Mouse (Mus musculus) bone marrow, adult 2 months (tissue): ENCODE data around the gene D430042O09Rik.

Experiments
- CTCF ChIP-seq: fragments of 200-500 bp; IDR thresholded peaks from 2 replicates; pipeline ENCODE4 v1.5.1; 2011; ENCODE audit warnings: low read length, control low read depth; ENCODE audit not compliant: control insufficient read depth, insufficient read depth
- POLR2A ChIP-seq: fragments of 200-500 bp; IDR thresholded peaks from 2 replicates; pipeline ENCODE4 v1.6.1; 2011; ENCODE audit warnings: low read depth, mild to moderate bottlenecking, control low read depth, low read length, borderline replicate concordance; ENCODE audit not compliant: control insufficient read depth

GRCm38 (mm10) chr7:125783206-125783605 is 75.5 kb downstream of the D430042O09Rik start:
- TF ChIP-seq POLR2A (no peak), CTCF (no peak)
